Mouse (Mus musculus) heart, postnatal 14 days (tissue): Measurements from ENCODE around the gene Krt84. TPM values are rescaled to one million over a fixed set of nuclear protein-coding genes. Genes with fewer than 3 reads are reported as not detected.

ENCODE experiments used
- DNase-seq, 2 experiments: peaks; one replicate each; pipeline ENCODE4 v3.0.0; 2021 to 2022
- intact Hi-C: fragments of 180-260 bp; cut with DNase I; formaldehyde crosslinking; loops from one replicate; pipeline ENCODE4 v1.15.1; 2025
- microRNA-seq, 2 experiments: library from miRNA; unstranded; fragments of <30 nt; microRNA quantifications; one replicate each; pipeline ENCODE4 v1.2.0; 2021 to 2022
- total RNA-seq, 2 experiments: library from RNA; stranded (reverse); gene quantifications; 2 replicates each; pipeline ENCODE4 v1.2.3; 2021

Gene Krt84
- total RNA-seq, 2 experiments from 2014 or later: 0.15 TPM; not detected in 1

DNA sequence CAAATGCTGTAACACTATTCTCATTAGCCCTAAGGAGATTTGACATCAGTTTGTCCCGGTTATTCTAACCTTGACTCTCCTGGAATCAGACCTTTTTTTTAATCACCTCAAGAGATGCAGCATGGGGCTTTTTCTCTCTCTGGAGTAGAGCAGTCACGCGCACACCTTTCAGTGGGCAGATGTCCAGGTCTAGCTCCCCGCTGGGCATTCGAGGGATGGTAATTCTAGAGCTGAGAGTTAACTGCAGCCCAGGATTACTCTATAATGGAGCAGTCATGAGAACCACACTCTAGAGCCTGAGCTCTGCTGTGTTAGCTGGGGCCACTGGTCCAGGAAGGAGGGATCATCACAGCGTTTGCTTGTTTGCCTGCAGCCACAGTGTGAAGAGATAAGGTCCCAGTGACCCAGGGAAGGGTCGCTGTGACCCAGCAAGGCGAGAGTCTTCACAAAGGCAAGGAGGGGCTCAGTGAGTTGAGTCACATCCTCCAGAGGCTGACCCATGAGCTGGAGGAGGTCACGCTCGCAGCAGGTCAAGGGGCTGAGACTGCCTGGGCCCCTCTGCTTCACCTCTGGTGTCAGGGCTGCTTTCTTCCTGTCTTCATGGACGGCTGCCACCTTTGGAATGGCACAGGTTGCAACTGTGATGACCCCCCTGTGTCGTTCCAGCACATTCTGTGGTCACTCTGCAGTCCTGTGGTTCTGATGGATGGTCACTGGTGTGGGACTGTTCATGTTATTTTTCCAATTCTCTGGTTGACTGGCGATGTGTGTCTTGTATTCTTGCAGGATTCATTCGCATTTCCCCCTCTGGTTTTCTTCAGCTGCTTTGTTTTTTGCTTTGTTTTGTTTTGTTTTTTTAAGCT, 25.5 kb downstream of the Krt84 start:
- intact Hi-C loops: no loop called here
- no peak for DNase-seq

DNA sequence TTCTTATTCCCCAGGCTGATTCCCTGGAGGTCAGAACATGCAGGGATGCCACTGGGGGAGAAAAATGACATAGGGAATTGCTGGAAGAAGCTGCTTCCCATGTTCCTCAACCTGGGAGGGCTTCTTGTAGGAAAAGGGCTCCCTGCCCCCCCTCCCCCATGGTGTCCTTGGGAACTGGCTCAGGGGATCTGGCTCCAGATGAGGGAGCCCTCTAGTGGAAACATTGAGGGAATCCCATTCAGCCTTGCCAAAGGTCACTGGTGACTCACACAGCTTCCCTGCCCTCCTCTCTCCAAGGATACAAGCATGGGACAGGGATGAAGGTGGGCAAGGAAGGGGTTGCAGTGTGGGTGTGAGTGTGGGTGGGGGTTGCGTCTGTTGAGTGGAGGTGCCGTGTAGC, 35.4 kb downstream of the Krt84 start:
- peak; percentile 7 to 50 for DNase-seq
- intact Hi-C loops: loop anchor here (1.0 kb wide), 1 partner anchor 157 kb away; no protein-coding TSS in a partner anchor

DNA sequence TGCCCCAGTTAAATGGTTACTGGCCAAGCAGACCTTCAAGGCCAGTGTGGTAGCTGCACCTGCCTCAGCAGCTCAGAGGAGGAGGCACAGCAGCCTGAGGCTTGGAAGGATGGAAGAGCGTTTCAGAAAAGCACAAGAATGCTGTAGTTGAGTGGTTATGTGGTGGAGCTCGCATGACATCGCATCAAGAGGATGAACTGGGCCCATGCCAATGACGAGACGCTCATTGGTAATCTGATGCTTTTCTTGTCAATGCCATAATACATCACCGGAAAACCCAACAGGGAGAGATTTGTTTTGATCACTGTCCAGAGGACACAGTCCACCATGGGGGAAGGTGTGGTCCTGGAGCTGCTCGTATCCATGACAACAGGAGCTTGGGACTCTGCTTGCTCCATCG, 37.4 kb downstream of the Krt84 start:
- intact Hi-C loops: no loop called here
- DNase-seq: no peak

DNA sequence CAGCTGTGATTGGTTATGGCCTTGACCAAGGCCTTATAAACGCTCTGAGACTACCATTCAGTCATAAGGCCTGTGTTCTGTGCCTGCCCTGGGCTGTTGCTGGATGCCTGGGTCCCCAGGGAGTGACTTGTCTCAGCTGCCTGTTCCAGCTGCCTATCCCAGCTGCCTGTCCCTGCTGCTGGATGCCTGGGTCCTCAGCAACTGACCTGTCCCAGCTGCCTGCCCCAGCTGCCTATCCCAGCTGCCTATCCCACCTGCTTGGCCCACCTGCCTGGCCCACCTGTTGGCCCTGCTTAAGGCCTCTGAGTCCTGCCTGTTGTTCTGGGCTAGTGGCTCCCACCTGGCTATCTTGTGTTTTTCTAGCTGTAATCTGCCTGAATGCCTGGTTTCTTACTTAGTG, 38.4 kb downstream of the Krt84 start:
- intact Hi-C loops: no loop called here
- peak in 1 of 2 experiments; percentile 13 for DNase-seq

DNA sequence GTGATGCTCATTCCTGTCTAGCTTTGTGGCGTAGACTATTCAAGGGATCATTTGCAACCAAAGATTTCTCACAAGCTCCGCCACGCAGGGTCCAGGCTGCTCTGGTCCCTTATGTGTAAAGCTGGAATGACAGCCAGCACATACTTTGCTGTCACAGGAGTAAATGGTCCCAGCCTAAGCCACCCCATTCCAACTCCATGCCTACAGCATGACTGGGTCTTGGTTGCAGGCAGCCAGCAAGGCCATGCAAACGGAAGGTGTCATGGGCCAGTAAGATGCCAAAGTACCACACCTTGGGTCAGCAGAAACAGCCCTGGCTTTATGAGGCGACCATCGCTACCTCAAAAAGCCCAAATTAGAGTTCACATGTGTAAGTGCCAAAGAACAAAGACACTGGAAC, 38.9 kb downstream of the Krt84 start:
- DNase-seq: no peak
- intact Hi-C loops: no loop called here

DNA sequence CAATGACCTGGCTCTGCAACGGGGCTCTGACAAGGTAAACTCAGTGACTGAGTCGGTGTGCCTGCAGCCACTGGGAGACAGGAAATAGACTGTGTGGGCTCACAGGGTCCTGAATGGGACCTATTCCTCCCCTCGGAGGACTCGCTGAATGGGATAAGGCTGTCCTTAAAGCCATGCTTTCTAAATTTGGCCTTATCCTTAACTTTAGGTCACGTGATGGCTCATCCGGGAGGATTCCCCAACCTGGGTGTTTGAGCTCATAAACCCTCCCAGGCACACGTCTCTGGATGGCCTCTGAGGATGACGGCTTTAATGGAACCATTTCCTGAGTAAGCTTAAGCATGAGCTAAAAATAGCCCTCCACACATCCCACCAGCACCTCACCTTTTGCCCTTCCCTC, 39.9 kb downstream of the Krt84 start:
- no peak for DNase-seq
- intact Hi-C loops: no loop called here

DNA sequence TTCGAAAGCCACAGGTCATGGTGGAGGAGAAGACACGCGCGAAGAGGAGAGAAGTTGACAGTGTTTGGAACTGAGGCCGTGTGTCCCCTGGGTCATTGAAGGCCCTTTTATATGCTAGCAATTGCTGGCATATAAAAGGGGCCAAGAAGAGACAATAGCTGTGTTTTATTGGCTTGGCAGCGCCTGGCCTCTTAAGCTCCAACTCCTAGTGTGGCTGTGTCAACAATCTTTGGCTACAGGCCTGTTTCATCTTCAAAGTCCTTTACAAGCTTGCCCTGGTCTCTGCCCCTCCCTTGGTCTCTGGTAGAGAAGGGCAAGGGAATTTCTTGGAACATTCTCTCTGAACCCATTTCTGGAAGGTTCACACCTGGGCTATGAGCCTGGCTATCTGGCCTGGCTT, 41.2 kb downstream of the Krt84 start, which contains the start of gene Krt83:
Gene Krt83 (minus strand): TSS at position 82 of the 400 bp plus-strand sequence.
- intact Hi-C loops: no loop called here
- DNase-seq: no peak

DNA sequence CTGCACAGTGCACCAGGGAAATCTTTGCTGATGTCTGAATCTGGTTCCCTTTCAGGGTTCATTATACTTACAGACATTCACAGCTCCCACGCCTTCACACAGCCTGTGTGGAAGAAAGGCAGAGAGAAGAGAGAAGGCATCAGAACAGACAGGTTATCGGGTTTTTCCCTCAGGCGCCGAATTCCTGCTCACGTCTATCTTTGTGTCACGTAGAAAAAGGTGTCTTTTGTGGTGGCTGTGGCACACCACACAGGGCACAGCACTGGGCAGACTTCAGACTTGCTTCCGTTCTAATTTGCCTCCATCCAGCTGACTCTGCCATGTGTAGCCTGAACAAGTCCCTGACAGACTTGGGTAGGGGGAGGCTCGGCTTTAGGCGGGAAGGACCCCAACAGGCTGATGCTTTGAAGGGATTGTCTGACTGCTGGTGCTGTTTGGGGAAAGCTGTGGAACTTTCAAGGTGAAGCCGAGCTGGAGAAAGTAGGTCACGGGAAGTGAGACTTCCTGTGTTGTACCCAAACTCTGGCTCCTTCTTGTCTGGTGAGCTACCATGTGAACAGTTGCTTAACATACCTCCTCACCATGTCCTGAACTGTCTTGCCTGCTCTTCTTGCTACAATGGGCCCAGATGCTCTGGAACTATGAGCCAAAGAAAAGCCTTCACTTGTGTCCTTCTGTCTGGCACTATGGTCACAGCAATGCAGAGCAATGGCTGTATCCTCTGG, 46.5 kb downstream of the Krt84 start:
- DNase-seq: no peak
- intact Hi-C loops: no loop called here

DNA sequence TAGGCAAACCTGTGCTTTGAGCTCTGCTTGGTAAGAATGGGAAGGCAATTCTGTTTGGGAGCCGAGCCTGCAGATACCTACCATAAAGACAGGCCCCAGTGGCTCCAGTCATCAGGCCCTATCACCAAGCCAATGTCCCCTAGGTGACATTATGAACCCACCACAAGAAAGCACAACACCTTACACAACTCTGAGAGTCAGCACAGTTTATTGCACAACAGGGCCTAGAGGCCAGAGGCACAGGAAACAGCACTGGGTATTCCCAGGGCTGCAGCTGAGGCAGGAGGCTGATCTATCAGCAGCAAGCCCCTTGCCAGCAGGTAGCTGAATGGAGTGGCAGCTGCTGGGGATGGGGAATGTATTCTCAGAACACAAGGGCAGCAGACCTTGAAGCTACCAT, 47.7 kb downstream of the Krt84 start:
- intact Hi-C loops: no loop called here
- DNase-seq: no peak

DNA sequence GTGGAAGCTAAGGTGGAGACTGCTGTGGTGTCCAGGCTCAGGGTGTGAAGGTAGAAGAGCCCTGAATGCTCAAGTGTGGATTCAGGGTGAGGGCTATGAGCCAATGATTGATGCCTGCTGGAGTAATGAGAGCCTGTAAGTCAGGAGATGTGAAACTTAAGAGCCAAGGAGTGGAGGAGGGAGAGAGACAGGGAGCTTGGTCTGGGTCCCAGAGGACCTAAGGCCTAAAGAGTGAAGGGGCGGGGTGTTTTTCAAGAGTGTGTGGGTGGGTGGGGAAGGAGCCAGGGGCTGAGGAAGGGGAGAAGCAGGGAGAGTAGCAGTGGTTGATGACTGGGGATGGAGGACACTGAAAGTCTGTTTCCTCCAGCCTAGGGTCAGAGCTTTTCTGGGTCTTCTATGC, 49.0 kb downstream of the Krt84 start:
- intact Hi-C loops: no loop called here
- DNase-seq: no peak

DNA sequence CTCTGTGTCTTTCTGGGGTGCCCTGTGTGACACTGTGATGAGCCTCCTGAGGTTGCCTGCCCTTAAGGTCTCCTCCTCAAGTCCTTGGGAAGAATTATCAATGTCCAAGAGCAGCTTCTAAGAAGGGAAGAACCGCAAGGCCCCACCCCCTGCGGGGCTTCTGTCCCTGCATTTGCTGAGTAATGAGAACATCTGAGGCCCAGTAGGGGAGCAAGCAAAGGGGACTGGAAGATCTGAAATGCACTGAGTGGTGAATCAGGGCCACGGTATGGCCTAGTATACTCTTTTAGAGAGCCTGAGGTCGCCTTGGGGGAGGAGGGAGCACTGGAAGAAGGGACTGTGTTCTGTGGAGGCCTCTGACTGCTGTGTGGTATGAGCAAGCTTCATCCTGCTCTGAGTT, 50.6 kb downstream of the Krt84 start:
- DNase-seq: no peak
- intact Hi-C loops: no loop called here

DNA sequence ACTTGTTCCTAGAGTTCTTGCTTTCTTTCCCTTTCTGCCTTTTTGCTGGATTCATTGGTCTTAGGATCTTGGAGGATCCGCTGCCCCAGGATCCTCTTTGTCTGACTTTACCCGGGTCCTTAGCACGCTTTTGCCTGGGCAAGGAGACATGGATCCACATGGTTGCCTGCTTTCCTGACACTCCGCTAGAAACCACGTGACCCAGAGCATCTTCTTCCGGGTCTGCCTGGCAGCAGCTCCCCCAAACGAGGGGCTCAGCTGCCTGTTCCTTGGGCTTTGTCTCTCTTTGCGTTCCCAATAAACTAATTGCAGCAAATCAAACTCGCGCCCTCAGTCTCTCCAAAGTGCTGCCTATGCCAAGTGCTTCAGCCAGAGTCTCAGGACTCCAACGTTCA, 53.0 kb downstream of the Krt84 start:
- intact Hi-C loops: no loop called here
- DNase-seq: no peak

DNA sequence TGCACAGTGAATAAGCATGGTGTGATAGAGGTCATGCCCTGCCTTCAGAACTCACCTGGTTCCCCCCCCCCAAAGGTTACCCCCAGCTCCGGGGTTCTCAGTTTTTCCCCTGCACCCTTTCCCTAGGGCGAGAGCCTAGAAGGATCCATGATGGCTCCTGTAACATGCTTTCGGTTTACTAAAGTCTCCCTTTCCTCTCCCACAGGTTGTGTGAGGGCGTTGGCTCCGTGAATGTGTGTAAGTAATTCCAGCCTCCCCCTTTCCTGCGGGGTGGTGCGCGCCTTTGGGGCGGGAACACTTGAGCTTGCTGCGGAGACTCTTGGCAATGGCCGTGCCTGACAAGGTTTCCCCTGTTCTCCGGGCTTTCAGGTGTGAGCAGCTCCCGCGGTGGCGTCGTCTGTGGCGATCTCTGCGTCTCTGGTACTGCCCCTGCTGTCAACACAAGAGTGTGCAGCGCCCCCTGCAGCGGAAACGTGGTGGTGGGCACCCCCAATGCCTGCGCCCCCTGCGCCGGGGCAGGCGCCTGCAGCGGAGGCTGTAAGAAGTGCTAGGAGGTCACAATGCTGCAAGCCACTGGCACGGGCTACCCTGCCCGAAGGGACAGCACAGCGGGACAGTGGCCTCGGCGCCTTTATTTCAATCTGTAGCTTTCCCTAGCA, 53.5 kb downstream of the Krt84 start:
- intact Hi-C loops: no loop called here
- DNase-seq: peak; percentile 30 to 59

Small RNA genes lying within 50 kb of the gene (microRNA-seq; reads per million reads assigned to microRNA genes)
- 0 reads per million in 2 experiments for gene Gm44393
- 0 reads per million in 2 experiments for gene Gm44460

Other genes starting within 250 kb of the Krt84 start
- 10 to 100 TPM; 24.7 to 25.5 TPM for gene Atg101, start 248.5 kb downstream of the Krt84 start, total RNA-seq
- gene 6030408B16Rik, start 239.6 kb downstream of the Krt84 start, total RNA-seq: 1 to 10 TPM; 1.7 to 1.8 TPM
- gene Krt80, start 162.7 kb downstream of the Krt84 start, total RNA-seq: 1 to 10 TPM; 1.1 to 1.6 TPM
- gene Krt7, start 121.8 kb downstream of the Krt84 start, total RNA-seq: 1 to 10 TPM; 3.2 to 3.4 TPM
- gene Krt87, start 94.0 kb downstream of the Krt84 start, total RNA-seq: not detected
- gene Krt88, start 85.1 kb downstream of the Krt84 start, total RNA-seq: not detected
- gene Krt81, start 69.1 kb downstream of the Krt84 start, total RNA-seq: not detected
- gene Krt86, start 59.3 kb downstream of the Krt84 start, total RNA-seq: not detected
- not detected for gene Krt83, start 41.3 kb downstream of the Krt84 start, total RNA-seq
- not detected for gene Gm49425, start 15.6 kb downstream of the Krt84 start, total RNA-seq
- gene Krt82, start 17.8 kb upstream of the Krt84 start, total RNA-seq: not detected
- under 1 TPM in 1 of 2 experiments, not detected in 1; 0.14 TPM for gene Krt90, start 30.1 kb upstream of the Krt84 start, total RNA-seq
- not detected for gene Krt75, start 41.1 kb upstream of the Krt84 start, total RNA-seq
- not detected for gene Gm5414, start 95.4 kb upstream of the Krt84 start, total RNA-seq
- not detected for gene Gm5478, start 114.6 kb upstream of the Krt84 start, total RNA-seq
- gene Krt6b, start 147.5 kb upstream of the Krt84 start, total RNA-seq: under 1 TPM in 1 of 2 experiments, not detected in 1; 0.22 TPM
- not detected for gene Krt6a, start 161.5 kb upstream of the Krt84 start, total RNA-seq
- 1 to 10 TPM in 1 of 2 experiments, under 1 TPM in 1; 0.33 to 2.1 TPM for gene Krt5, start 180.1 kb upstream of the Krt84 start, total RNA-seq
- gene Krt71, start 210.3 kb upstream of the Krt84 start, total RNA-seq: not detected